Mouse (Mus musculus) thymus, adult 2 months (tissue): ENCODE results near the gene Nr3c2.

ENCODE experiments used
- CTCF ChIP-seq: fragments of 200-500 bp; IDR thresholded peaks from 2 replicates; pipeline ENCODE4 v1.5.1; 2012; ENCODE audit warnings: mild to moderate bottlenecking, control low read depth, low read length, moderate library complexity, borderline replicate concordance; ENCODE audit not compliant: control insufficient read depth, poor library complexity, insufficient read depth; ENCODE audit errors: extremely low read depth
- POLR2A ChIP-seq: fragments of 200-500 bp; IDR thresholded peaks from 2 replicates; pipeline ENCODE4 v1.6.1; 2012; ENCODE audit warnings: mild to moderate bottlenecking, low read length, control low read depth, moderate library complexity; ENCODE audit not compliant: control insufficient read depth, poor library complexity, insufficient read depth; ENCODE audit errors: extremely low read depth

GRCm38 (mm10) chr8:77292649-77293048, 393.4 kb downstream of the Nr3c2 start:
- TF ChIP-seq CTCF (no peak), POLR2A (no peak)
